Mouse (Mus musculus) megakaryocyte, embryonic 14.5 days (primary cell): ENCODE data around the gene Ppp4r4.

ENCODE experiments used
- FLI1 ChIP-seq: IDR thresholded peaks from 2 replicates; pipeline ENCODE4 v1.6.1; 2012; ENCODE audit warnings: low read length, inconsistent platforms, mixed read lengths
- GATA1 ChIP-seq: IDR thresholded peaks from 3 replicates; pipeline ENCODE4 v1.6.1; 2012; ENCODE audit warnings: mixed read lengths, low read length, inconsistent platforms, borderline replicate concordance

DNA sequence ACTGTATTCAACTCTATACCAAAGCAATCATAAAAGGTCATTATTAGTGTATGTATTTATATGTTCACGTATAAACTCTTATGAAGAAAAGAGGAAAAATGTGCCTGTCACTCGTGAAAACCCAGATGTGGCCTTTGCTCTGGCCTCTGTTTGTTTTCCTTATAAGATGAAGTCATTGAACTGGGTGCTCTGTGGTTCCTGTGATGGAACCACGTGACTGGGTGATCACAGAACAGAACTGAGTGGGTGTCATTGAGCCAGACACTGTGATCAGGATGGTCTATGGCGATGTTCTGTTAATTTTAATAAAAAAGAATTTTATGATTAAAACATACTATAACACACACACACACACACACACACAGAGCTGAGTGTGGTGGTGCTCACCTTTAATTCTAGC lies 83.7 kb downstream of the Ppp4r4 start:
- TF ChIP-seq GATA1 (no peak), FLI1 (no peak)
